Mouse (Mus musculus) hindbrain, embryonic 10.5 days (tissue): ENCODE measurements around the gene Nat14. TPM values are rescaled to one million over a fixed set of nuclear protein-coding genes. Genes with fewer than 3 reads are reported as not detected.

Source experiments
- DNase-seq: peaks from one replicate; pipeline ENCODE4 v3.0.0-alpha.2; 2017; ENCODE audit warnings: low spot score
- H3K27ac ChIP-seq: fragments of 300-500 bp; sonication (generic); 2 replicates; pipeline ENCODE4 v1.5.1; 2016; ENCODE audit warnings: mild to moderate bottlenecking, moderate library complexity
- H3K27me3 ChIP-seq: fragments of 300-500 bp; sonication (generic); 2 replicates; pipeline ENCODE4 v1.6.1; 2016; ENCODE audit warnings: mild to moderate bottlenecking; ENCODE audit not compliant: poor library complexity, insufficient read depth, severe bottlenecking
- H3K36me3 ChIP-seq: fragments of 300-500 bp; sonication (generic); 2 replicates; pipeline ENCODE4 v1.6.1; 2016; ENCODE audit warnings: mild to moderate bottlenecking, moderate library complexity
- H3K4me1 ChIP-seq: fragments of 300-500 bp; sonication (generic); replicated peaks from 2 replicates; pipeline ENCODE4 v1.6.1; 2016; ENCODE audit warnings: mild to moderate bottlenecking
- H3K4me3 ChIP-seq: fragments of 300-500 bp; sonication (generic); 2 replicates; pipeline ENCODE4 v1.5.1; 2016; ENCODE audit warnings: mild to moderate bottlenecking, moderate library complexity
- H3K9me3 ChIP-seq: fragments of 300-500 bp; sonication (generic); 2 replicates; pipeline ENCODE4 v1.6.1; 2016; ENCODE audit warnings: mild to moderate bottlenecking, moderate library complexity
- WGBS: fragments of 180-500 bp; shearing (Covaris S2); methylation state at CpG from one replicate; pipeline ENCODE4 v1.1.7; 2016; 5-methylcytosine and 5-hydroxymethylcytosine counted together
- polyA plus RNA-seq: library from polyadenylated mRNA; unstranded; fragments of >200 nt; fragmentation: Nextera tagmentation; extraction: Ambion mirVana; gene quantifications from 2 replicates; pipeline ENCODE4 v1.2.1, GENCODE M21; 2016

The Nat14 gene
- polyA plus RNA-seq, 1 experiment from 2014 or later: 9.6 TPM

- DNase-seq: peak; percentile 86
- peak overlapping the region; percentile 90 for H3K27ac ChIP-seq
- H3K36me3 ChIP-seq: peaks cover 36% of the 10 kb centered on the region
- peaks cover 78% of the 10 kb centered on the region for H3K4me1 ChIP-seq
- WGBS: under 1% methylated on average over 14 of the region's 14 CpGs
- H3K4me3 ChIP-seq: peak overlapping the region; percentile 57
- H3K27me3 ChIP-seq: no peaks in the 10 kb centered on the region
- H3K9me3 ChIP-seq: peaks cover 3% of the 10 kb centered on the region; the same call in 1 of the 2 replicates
These were observed 1.2 kb downstream of the Nat14 start for GRCm38 (mm10) chr7:4922931-4923565.

- peak overlapping the region; percentile 90 for H3K27ac ChIP-seq
- WGBS: 3% methylated on average over 37 of the region's 37 CpGs
- H3K9me3 ChIP-seq: peaks cover 2% of the 10 kb centered on the region; the same call in 1 of the 2 replicates
- H3K27me3 ChIP-seq: no peaks in the 10 kb centered on the region
- peak; percentile 58 for DNase-seq
- peaks cover 82% of the 10 kb centered on the region for H3K4me1 ChIP-seq
- H3K4me3 ChIP-seq: peak overlapping the region; percentile 57
- H3K36me3 ChIP-seq: peaks cover 29% of the 10 kb centered on the region
These were observed 1.9 kb downstream of the Nat14 start for GRCm38 (mm10) chr7:4923586-4924364.

- Histone ChIP-seq H3K4me1 (peaks cover 82% of the 10 kb centered on the region), H3K4me3 (peak overlapping the region; percentile 57), H3K27ac (peak overlapping the region; percentile 90), H3K9me3 (no peaks in the 10 kb centered on the region; the same call in 1 of the 2 replicates), H3K36me3 (peaks cover 22% of the 10 kb centered on the region), H3K27me3 (no peaks in the 10 kb centered on the region)
- 4% methylated on average over 4 of the region's 4 CpGs for WGBS
- no peak for DNase-seq
These were observed 2.7 kb downstream of the Nat14 start for GRCm38 (mm10) chr7:4924483-4924882.

- Histone ChIP-seq H3K4me1 (peaks cover 82% of the 10 kb centered on the region), H3K4me3 (peak overlapping the region; percentile 57), H3K27me3 (no peaks in the 10 kb centered on the region), H3K36me3 (peaks cover 18% of the 10 kb centered on the region), H3K27ac (peak overlapping the region; percentile 90), H3K9me3 (no peaks in the 10 kb centered on the region; the same call in 1 of the 2 replicates)
- peak; percentile 54 for DNase-seq
- 4% methylated on average over 4 of the region's 4 CpGs for WGBS
These were observed 3.1 kb downstream of the Nat14 start for GRCm38 (mm10) chr7:4924891-4925301.

- Histone ChIP-seq H3K27me3 (no peaks in the 10 kb centered on the region), H3K4me3 (peak within 1 kb of the TSS; percentile 57), H3K4me1 (peaks cover 77% of the 10 kb centered on the region), H3K9me3 (no peaks in the 10 kb centered on the region; the same call in 1 of the 2 replicates), H3K36me3 (peaks cover 10% of the 10 kb centered on the region), H3K27ac (peak within 1 kb of the TSS; percentile 90)
- WGBS: 2% methylated on average over 6 of the region's 6 CpGs
- DNase-seq: peak; percentile 70
These were observed 3.9 kb downstream of the Nat14 start, which contains the start of gene Ssc5d for GRCm38 (mm10) chr7:4925441-4926381. Gene Ssc5d, plus strand, starts transcription at chr7:4925785.

- no peak for DNase-seq
- Histone ChIP-seq H3K4me3 (0 out of 2 replicates have a peak overlapping the region, but pooled peaks have one; percentile 57), H3K4me1 (peaks cover 66% of the 10 kb centered on the region), H3K9me3 (no peaks in the 10 kb centered on the region; the same call in 1 of the 2 replicates), H3K27me3 (no peaks in the 10 kb centered on the region), H3K36me3 (no peaks in the 10 kb centered on the region), H3K27ac (peak overlapping the region; percentile 90)
- 65% methylated on average over 16 of the region's 16 CpGs for WGBS
These were observed 5.0 kb downstream of the Nat14 start for GRCm38 (mm10) chr7:4926849-4927248.

- peak overlapping the region; percentile 90 for H3K27ac ChIP-seq
- H3K36me3 ChIP-seq: no peaks in the 10 kb centered on the region
- peaks cover 57% of the 10 kb centered on the region for H3K4me1 ChIP-seq
- 68% methylated on average over 8 of the region's 8 CpGs for WGBS
- H3K27me3 ChIP-seq: no peaks in the 10 kb centered on the region
- no peaks in the 10 kb centered on the region; the same call in 1 of the 2 replicates for H3K9me3 ChIP-seq
- DNase-seq: no peak
- H3K4me3 ChIP-seq: no peak overlapping the region
These were observed 5.9 kb downstream of the Nat14 start for GRCm38 (mm10) chr7:4927711-4928110.

GRCm38 (mm10) chr7:4928323-4928722 is 6.5 kb downstream of the Nat14 start:
- no peak for DNase-seq
- no peaks in the 10 kb centered on the region; the same call in 1 of the 2 replicates for H3K9me3 ChIP-seq
- peak overlapping the region; percentile 90; the same call in 1 of the 2 replicates for H3K27ac ChIP-seq
- peaks cover 51% of the 10 kb centered on the region for H3K4me1 ChIP-seq
- no peak overlapping the region for H3K4me3 ChIP-seq
- WGBS: 76% methylated on average over 17 of the region's 17 CpGs
- no peaks in the 10 kb centered on the region for H3K27me3 ChIP-seq
- no peaks in the 10 kb centered on the region for H3K36me3 ChIP-seq

- no peaks in the 10 kb centered on the region for H3K27me3 ChIP-seq
- H3K4me3 ChIP-seq: no peak overlapping the region
- no peak for DNase-seq
- WGBS: 68% methylated on average over 12 of the region's 12 CpGs
- H3K9me3 ChIP-seq: peaks cover 6% of the 10 kb centered on the region; the same call in 1 of the 2 replicates
- H3K4me1 ChIP-seq: peaks cover 3% of the 10 kb centered on the region
- no peak overlapping the region for H3K27ac ChIP-seq
- H3K36me3 ChIP-seq: no peaks in the 10 kb centered on the region
These were observed 11.3 kb downstream of the Nat14 start for GRCm38 (mm10) chr7:4933103-4933502.

- H3K36me3 ChIP-seq: no peaks in the 10 kb centered on the region
- no peak for DNase-seq
- H3K4me3 ChIP-seq: no peak overlapping the region
- H3K27ac ChIP-seq: no peak overlapping the region
- peaks cover 6% of the 10 kb centered on the region; the same call in 1 of the 2 replicates for H3K9me3 ChIP-seq
- WGBS: 82% methylated on average over 4 of the region's 4 CpGs
- no peaks in the 10 kb centered on the region for H3K4me1 ChIP-seq
- no peaks in the 10 kb centered on the region for H3K27me3 ChIP-seq
These were observed 12.5 kb downstream of the Nat14 start for GRCm38 (mm10) chr7:4934160-4934914.

- H3K27ac ChIP-seq: no peak overlapping the region
- H3K4me1 ChIP-seq: no peaks in the 10 kb centered on the region
- 79% methylated on average over 10 of the region's 10 CpGs for WGBS
- no peaks in the 10 kb centered on the region for H3K27me3 ChIP-seq
- no peak for DNase-seq
- no peaks in the 10 kb centered on the region for H3K36me3 ChIP-seq
- H3K9me3 ChIP-seq: peaks cover 6% of the 10 kb centered on the region; the same call in 1 of the 2 replicates
- H3K4me3 ChIP-seq: no peak overlapping the region
These were observed 15.0 kb downstream of the Nat14 start for GRCm38 (mm10) chr7:4936832-4937231.
